Mouse (Mus musculus) lung, embryonic 14.5 days (tissue): ENCODE measurements around the gene Sntb2. TPM values are rescaled to one million over a fixed set of nuclear protein-coding genes. Genes with fewer than 3 reads are reported as not detected.

Experiments
- ATAC-seq: fragments of 200-750 bp; cut with Nextera tagmentation; 2 replicates; pipeline ENCODE4 v1.8.0; 2017; ENCODE audit warnings: mild to moderate bottlenecking, moderate TSS enrichment, moderate library complexity; ENCODE audit not compliant: insufficient read depth
- DNase-seq: peaks from one replicate; pipeline ENCODE4 v3.0.0-alpha.2; 2015
- H3K27ac ChIP-seq: fragments of 300-500 bp; sonication (generic); 2 replicates; pipeline ENCODE4 v1.5.1; 2014; ENCODE audit warnings: low read depth, mild to moderate bottlenecking, moderate library complexity
- H3K27me3 ChIP-seq: fragments of 300-500 bp; sonication (generic); 2 replicates; pipeline ENCODE4 v1.6.1; 2014; ENCODE audit warnings: low read length, control low read depth; ENCODE audit not compliant: insufficient read depth
- H3K36me3 ChIP-seq: fragments of 300-500 bp; sonication (generic); 2 replicates; pipeline ENCODE4 v1.6.1; 2014; ENCODE audit warnings: control low read depth; ENCODE audit not compliant: insufficient read depth
- H3K4me1 ChIP-seq: fragments of 300-500 bp; sonication (generic); 2 replicates; pipeline ENCODE4 v1.6.1; 2014; ENCODE audit warnings: antibody characterized with exemption, control low read depth; ENCODE audit not compliant: insufficient read depth
- H3K4me2 ChIP-seq: fragments of 300-500 bp; sonication (generic); 2 replicates; pipeline ENCODE4 v1.6.1; 2014; ENCODE audit warnings: mild to moderate bottlenecking
- H3K4me3 ChIP-seq: fragments of 300-500 bp; sonication (generic); 2 replicates; pipeline ENCODE4 v1.5.1; 2014; ENCODE audit warnings: low read depth, low read length
- H3K9ac ChIP-seq: fragments of 300-500 bp; sonication (generic); 2 replicates; pipeline ENCODE4 v1.6.1; 2014
- H3K9me3 ChIP-seq: fragments of 300-500 bp; sonication (generic); 2 replicates; pipeline ENCODE4 v1.6.1; 2016; ENCODE audit warnings: low read depth, low read length, control low read depth
- CTCF ChIP-seq: IDR thresholded peaks from 2 replicates; pipeline ENCODE4 v1.5.1; 2016; ENCODE audit warnings: antibody characterized with exemption, low read depth
- WGBS: fragments of 180-500 bp; shearing (Covaris S2); extraction: QIAGEN DNeasy Blood & Tissue Kit; methylation state at CpG from one replicate; pipeline ENCODE4 v1.1.7; 2014; 5-methylcytosine and 5-hydroxymethylcytosine counted together
- polyA plus RNA-seq: library from polyadenylated mRNA; unstranded; fragments of >200 nt; fragmentation: Nextera tagmentation; extraction: Ambion mirVana; gene quantifications from 2 replicates; pipeline ENCODE4 v1.2.1, GENCODE M21; 2014

Sntb2 gene
- 21.1 and 22.1 TPM in 2 replicates for polyA plus RNA-seq

GRCm38 (mm10) chr8:106935324-106935869, at the start of gene Sntb2:
Sntb2 (plus strand) TSS chr8:106935750.
- peak within 1 kb of the TSS; percentile 82 for H3K4me2 ChIP-seq

GRCm38 (mm10) chr8:106887336-106888189, 48.0 kb upstream of the Sntb2 start:
- H3K27ac ChIP-seq, result no peak overlapping the region
- H3K27me3 ChIP-seq, result no peaks in the 10 kb centered on the region
- DNase-seq (peak; percentile 91), ATAC-seq (no peak)
- no peak overlapping the region for H3K4me2 ChIP-seq
- 45% methylated on average over 5 of the region's 5 CpGs for WGBS
- 0 out of 2 replicates have a peak, but pooled peaks cover 5% of the 10 kb centered on the region for H3K4me1 ChIP-seq
- H3K4me3 ChIP-seq, result no peak overlapping the region
- peaks cover 45% of the 10 kb centered on the region for H3K36me3 ChIP-seq
- H3K9ac ChIP-seq, result no peak overlapping the region
- TF ChIP-seq CTCF, result peak; percentile 81
- H3K9me3 ChIP-seq, result no peaks in the 10 kb centered on the region

More at GRCm38 (mm10) chr8:106935324-106935869, at the start of gene Sntb2:
- Histone ChIP-seq H3K4me3 (peak within 1 kb of the TSS; percentile 91), H3K4me1 (peaks cover 10% of the 10 kb centered on the region; the same call in 1 of the 2 replicates), H3K36me3 (0 out of 2 replicates have a peak, but pooled peaks cover 2% of the 10 kb centered on the region), H3K9me3 (no peaks in the 10 kb centered on the region), H3K27me3 (no peaks in the 10 kb centered on the region), H3K27ac (peak within 1 kb of the TSS; percentile 89), H3K9ac (peak within 1 kb of the TSS; percentile 93)
- DNase-seq (peak; percentile 97), ATAC-seq (peak; percentile 84)
- under 1% methylated on average over 41 of the region's 41 CpGs for WGBS
- peak; percentile 25 for TF ChIP-seq CTCF

- Histone ChIP-seq H3K9ac (no peak overlapping the region), H3K27ac (no peak overlapping the region), H3K4me3 (no peak overlapping the region), H3K9me3 (no peaks in the 10 kb centered on the region), H3K4me2 (no peak overlapping the region), H3K36me3 (peaks cover 34% of the 10 kb centered on the region), H3K4me1 (0 out of 2 replicates have a peak, but pooled peaks cover 5% of the 10 kb centered on the region), H3K27me3 (no peaks in the 10 kb centered on the region)
- no peak for DNase-seq
- no peak for ATAC-seq
- WGBS, result 78% methylated on average over 3 of the region's 3 CpGs
- TF ChIP-seq CTCF, result no peak
Measured at GRCm38 (mm10) chr8:106888803-106889202, 46.7 kb upstream of the Sntb2 start.

- no peak for TF ChIP-seq CTCF
- under 1% methylated on average over 15 of the region's 15 CpGs for WGBS
- Histone ChIP-seq H3K4me2 (peak overlapping the region; percentile 81), H3K4me3 (peak overlapping the region; percentile 94), H3K36me3 (peaks cover 23% of the 10 kb centered on the region), H3K27me3 (no peaks in the 10 kb centered on the region), H3K27ac (peak overlapping the region; percentile 96), H3K9me3 (no peaks in the 10 kb centered on the region), H3K9ac (peak overlapping the region; percentile 97), H3K4me1 (peaks cover 11% of the 10 kb centered on the region; the same call in 1 of the 2 replicates)
- DNase-seq, result peak; percentile 66
- peak; percentile 19; the same call in 1 of the 2 replicates for ATAC-seq
Measured at GRCm38 (mm10) chr8:106892210-106892805, 43.2 kb upstream of the Sntb2 start.

GRCm38 (mm10) chr8:106892806-106893451, 42.6 kb upstream of the Sntb2 start:
- under 1% methylated on average over 57 of the region's 57 CpGs for WGBS

GRCm38 (mm10) chr8:106893481-106894156, 41.9 kb upstream of the Sntb2 start, which contains the start of gene Utp4:
Utp4 (plus strand) TSS chr8:106893636.
- Histone ChIP-seq H3K4me3 (peak within 1 kb of the TSS; percentile 94), H3K4me1 (peaks cover 11% of the 10 kb centered on the region; the same call in 1 of the 2 replicates), H3K9me3 (no peaks in the 10 kb centered on the region), H3K27ac (peak within 1 kb of the TSS; percentile 96), H3K9ac (peak within 1 kb of the TSS; percentile 97), H3K27me3 (no peaks in the 10 kb centered on the region), H3K4me2 (peak within 1 kb of the TSS; percentile 81), H3K36me3 (peaks cover 36% of the 10 kb centered on the region)
- ATAC-seq (peak; percentile 95), DNase-seq (peak; percentile 95)
- no peak for TF ChIP-seq CTCF
- WGBS, result under 1% methylated on average over 62 of the region's 63 CpGs

More at GRCm38 (mm10) chr8:106892806-106893451, 42.6 kb upstream of the Sntb2 start:
- DNase-seq (peak; percentile 68), ATAC-seq (peak; percentile 81)
- H3K4me2 ChIP-seq, result peak overlapping the region; percentile 81
- no peak for TF ChIP-seq CTCF
- H3K9me3 ChIP-seq, result no peaks in the 10 kb centered on the region
- H3K4me3 ChIP-seq, result peak overlapping the region; percentile 94
- peak overlapping the region; percentile 97 for H3K9ac ChIP-seq
- peak overlapping the region; percentile 96 for H3K27ac ChIP-seq
- peaks cover 11% of the 10 kb centered on the region; the same call in 1 of the 2 replicates for H3K4me1 ChIP-seq
- H3K36me3 ChIP-seq, result peaks cover 29% of the 10 kb centered on the region
- no peaks in the 10 kb centered on the region for H3K27me3 ChIP-seq
